Mouse (Mus musculus): ENCODE measurements around the gene Ubap2l.

- TF ChIP-seq CTCF (IDR thresholded peaks at IDR 0.05; ENCODE audit: low read depth), result no peak
- no peak for TF ChIP-seq EP300 (optimal IDR thresholded peaks at IDR 0.05)
Measured at GRCm38 (mm10) chr3:90034653-90035052, 17.8 kb downstream of the Ubap2l start.

Data from stomach, postnatal 0 days (tissue).